In the genomic region with DNA sequence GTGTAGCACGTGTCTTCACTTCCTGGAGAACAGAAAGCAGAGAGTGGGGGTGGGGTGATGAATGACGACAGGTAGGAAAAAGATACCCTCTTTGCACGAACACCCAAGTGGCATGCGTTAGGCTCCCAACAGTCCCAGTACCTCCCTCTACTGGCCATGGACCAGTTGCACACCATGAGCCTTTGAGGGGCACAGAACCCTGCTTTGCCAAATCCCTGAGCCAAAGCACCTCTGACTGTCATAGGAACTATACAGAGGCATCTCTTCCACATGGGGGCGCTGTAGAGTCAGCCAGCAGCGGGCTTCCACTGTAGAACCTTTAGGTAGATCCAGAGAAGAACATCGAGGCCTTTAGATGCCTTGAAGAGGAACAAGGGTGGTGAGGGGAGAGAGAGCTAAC, we compare ENCODE assay signal across 9 mouse cellular contexts.
DNase-seq lines count a peak whose midpoint lies in the region; ATAC-seq lines count a peak whose summit lies in the region.
"Had no signal": no experiment of that assay in that cellular context is flagged by ENCODE, and none has a peak within 500 bp of the region (broad histone marks: within the 10 kb centered on the region; RNA-seq: fewer than 3 reads in every experiment).

No protein-coding gene starts in this region.

- WGBS in liver, embryonic 12.5 days (ENCODE audit: insufficient replicate concordance), result 28% methylated on average over 7 of the region's 7 CpGs
- WGBS in kidney, embryonic 16.5 days, result 16% methylated on average over 7 of the region's 7 CpGs

- H3K27me3 ChIP-seq in liver, embryonic 12.5 days (replicated peaks), result no peaks in the 10 kb centered on the region
- H3K27me3 ChIP-seq in kidney, embryonic 16.5 days (ENCODE audit: insufficient read depth, low read length), result no peaks in the 10 kb centered on the region
- H3K27me3 ChIP-seq: heart, embryonic 15.5 days had no signal

- no peak overlapping the region for H3K27ac ChIP-seq in liver, embryonic 12.5 days
- H3K27ac ChIP-seq in kidney, embryonic 16.5 days (ENCODE audit: low read length), result no peak overlapping the region
- H3K27ac ChIP-seq: heart, embryonic 15.5 days; neural tube, embryonic 12.5 days had no signal

- no peaks in the 10 kb centered on the region for H3K9me3 ChIP-seq in liver, embryonic 12.5 days (replicated peaks)
- no peaks in the 10 kb centered on the region for H3K9me3 ChIP-seq in kidney, embryonic 16.5 days (ENCODE audit: low read length)
- H3K9me3 ChIP-seq: heart, embryonic 15.5 days; neural tube, embryonic 12.5 days had no signal

- H3K4me1 ChIP-seq in liver, embryonic 12.5 days, result 0 out of 2 replicates have a peak, but pooled peaks cover 6% of the 10 kb centered on the region
- H3K4me1 ChIP-seq in kidney, embryonic 16.5 days (ENCODE audit: insufficient read depth, low read length), result no peaks in the 10 kb centered on the region
- H3K4me1 ChIP-seq: heart, embryonic 15.5 days; neural tube, embryonic 12.5 days had no signal

- H3K4me3 ChIP-seq in liver, embryonic 12.5 days, result no peak overlapping the region
- no peak overlapping the region for H3K4me3 ChIP-seq in kidney, embryonic 16.5 days (ENCODE audit: low read length)
- H3K4me3 ChIP-seq: heart, embryonic 15.5 days; neural tube, embryonic 12.5 days had no signal

- peaks cover 36% of the 10 kb centered on the region for H3K36me3 ChIP-seq in liver, embryonic 12.5 days
- no peaks in the 10 kb centered on the region for H3K36me3 ChIP-seq in kidney, embryonic 16.5 days (ENCODE audit: insufficient read depth, low read length)
- H3K36me3 ChIP-seq: heart, embryonic 15.5 days; neural tube, embryonic 12.5 days had no signal

- no peak overlapping the region for H3K4me2 ChIP-seq in liver, embryonic 12.5 days
- no peak overlapping the region for H3K4me2 ChIP-seq in kidney, embryonic 16.5 days (replicated peaks; ENCODE audit: low read depth, low read length)
- H3K4me2 ChIP-seq: heart, embryonic 15.5 days; neural tube, embryonic 12.5 days had no signal

- DNase-seq in liver, result peak; percentile 60
- peak; percentile 53 for DNase-seq in T-cell, adult 2 months (ENCODE audit: low spot score)
- DNase-seq in cerebellum, adult 9-11 months, result peak; percentile 62
- DNase-seq in lung, postnatal 25 days (ENCODE audit: low spot score), result peak; percentile 7
- DNase-seq in testis, postnatal 10 days (ENCODE audit: low spot score), result peak; percentile 78

- no peak overlapping the region for H3K9ac ChIP-seq in liver, embryonic 12.5 days
- H3K9ac ChIP-seq in kidney, embryonic 16.5 days (replicated peaks; ENCODE audit: low read length), result no peak overlapping the region
- H3K9ac ChIP-seq: heart, embryonic 15.5 days; neural tube, embryonic 12.5 days had no signal

- ATAC-seq in liver, embryonic 12.5 days, result no peak; the same call in 1 of the 2 replicates
- ATAC-seq in kidney, embryonic 16.5 days (ENCODE audit: low FRiP score, low TSS enrichment), result peak; percentile 63; the same call in 1 of the 2 replicates

Comparison
In these comparisons a context has a peak if more than half of its experiments do, and no peak if none do; other contexts are left out.
1. DNase-seq: peak in every context shown above with its lines; median percentile 78 in testis, postnatal 10 days; 62 in cerebellum, adult 9-11 months; 60 in liver; 53 in T-cell, adult 2 months; 7 in lung, postnatal 25 days.